Mouse (Mus musculus): Measurements from ENCODE around the gene Ccdc180. TPM values are rescaled to one million over a fixed set of nuclear protein-coding genes. Genes with fewer than 3 reads are reported as not detected.

The Ccdc180 gene
- polyA plus RNA-seq, 1 experiment from 2014 or later = 0.06 TPM

DNA sequence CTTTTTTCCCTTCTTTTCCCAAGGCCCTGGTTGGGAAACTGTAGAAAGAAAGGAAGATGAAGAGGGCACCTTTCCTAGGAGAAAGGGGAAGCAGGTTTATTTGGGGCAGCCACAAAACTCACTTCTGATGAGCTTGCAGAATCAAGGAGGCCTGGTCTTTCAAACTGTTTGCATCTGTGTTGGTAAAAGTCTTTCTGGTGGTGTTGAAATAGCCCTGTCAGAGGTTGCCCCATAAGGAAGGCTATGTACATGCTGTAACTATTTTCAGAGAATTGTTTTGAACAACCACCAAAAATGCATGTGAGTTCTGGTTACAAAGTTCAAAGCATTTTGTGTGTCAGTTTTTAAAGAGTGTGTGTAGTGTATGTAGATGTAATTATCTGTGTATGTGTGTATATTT lies 91.0 kb downstream of the Ccdc180 start:
- no peaks in the 10 kb centered on the region for H3K36me3 ChIP-seq
- H3K4me3 ChIP-seq = no peak overlapping the region
- H3K27ac ChIP-seq = no peak overlapping the region
- no peak for ATAC-seq (ENCODE audit: low FRiP score, low read depth)
- H3K4me1 ChIP-seq = 0 out of 2 replicates have a peak, but pooled peaks cover 3% of the 10 kb centered on the region
- no peak overlapping the region for H3K4me2 ChIP-seq (replicated peaks)
- H3K9me3 ChIP-seq = no peaks in the 10 kb centered on the region
- H3K9ac ChIP-seq = no peak overlapping the region
- H3K27me3 ChIP-seq = peaks cover 12% of the 10 kb centered on the region

DNA sequence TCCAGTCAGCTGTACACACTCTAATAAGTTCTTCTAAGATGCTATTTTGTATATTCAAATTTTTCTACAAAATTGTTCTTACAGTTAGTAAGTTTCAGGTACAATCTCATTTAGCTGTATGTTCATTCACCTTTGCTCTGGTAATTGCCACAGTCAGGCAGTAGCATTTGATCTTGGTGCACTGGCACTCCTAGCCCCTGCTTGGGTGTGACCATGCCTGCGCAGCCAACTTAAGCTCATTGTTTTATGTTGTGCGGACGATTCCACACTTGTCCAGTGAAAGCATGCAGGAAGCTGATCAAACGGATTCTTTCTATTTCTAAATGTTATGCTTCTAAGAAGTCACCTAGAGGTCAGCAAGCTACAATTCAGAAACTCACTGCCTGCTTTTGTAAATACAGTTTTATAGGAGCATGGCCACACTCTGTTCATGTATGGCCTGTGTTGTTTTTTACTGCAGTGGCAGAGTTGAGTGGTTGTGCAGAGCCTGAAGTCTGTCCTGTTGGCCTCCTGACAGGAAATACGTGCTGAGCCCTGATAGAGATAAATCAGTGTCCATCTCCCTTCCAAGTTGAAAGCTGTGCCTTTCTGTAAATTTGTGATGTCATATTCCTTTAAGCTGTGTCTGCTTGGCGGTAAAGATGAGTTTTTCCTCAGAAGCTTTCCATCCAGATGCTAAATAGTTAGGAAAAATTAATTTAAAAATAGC lies 100.5 kb downstream of the Ccdc180 start:
- Histone ChIP-seq H3K4me1 (peaks cover 10% of the 10 kb centered on the region; the same call in 1 of the 2 replicates), H3K27ac (no peak overlapping the region), H3K36me3 (no peaks in the 10 kb centered on the region), H3K9me3 (no peaks in the 10 kb centered on the region), H3K27me3 (no peaks in the 10 kb centered on the region), H3K4me2 (replicated peaks) (no peak overlapping the region), H3K9ac (no peak overlapping the region), H3K4me3 (no peak overlapping the region)
- WGBS = 58% methylated on average over 6 of the region's 6 CpGs
- ATAC-seq (ENCODE audit: low FRiP score, low read depth) = no peak

DNA sequence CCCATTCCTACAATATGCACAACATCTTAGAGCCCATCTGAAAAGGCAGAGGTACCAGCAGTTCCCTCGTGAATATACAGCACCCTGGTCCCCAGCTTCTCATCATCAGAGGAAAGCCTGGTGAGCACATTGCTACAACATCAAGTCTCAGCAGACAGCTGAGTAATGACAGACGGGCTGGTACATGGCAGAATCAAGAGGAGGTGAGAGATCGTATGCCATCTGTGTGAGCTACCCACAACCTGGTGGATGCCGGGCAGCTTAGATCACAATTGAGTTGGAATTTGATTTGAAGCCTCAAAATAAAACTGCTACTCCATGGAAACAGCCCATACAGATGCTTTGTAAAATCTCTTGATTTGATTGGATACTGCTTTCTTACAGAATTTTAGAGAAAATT lies 108.4 kb downstream of the Ccdc180 start:
- Histone ChIP-seq H3K36me3 (no peaks in the 10 kb centered on the region), H3K4me1 (no peaks in the 10 kb centered on the region), H3K27me3 (no peaks in the 10 kb centered on the region), H3K27ac (no peak overlapping the region), H3K4me2 (replicated peaks) (no peak overlapping the region), H3K9me3 (no peaks in the 10 kb centered on the region), H3K9ac (no peak overlapping the region), H3K4me3 (no peak overlapping the region)
- 84% methylated on average over 4 of the region's 4 CpGs for WGBS
- ATAC-seq (ENCODE audit: low FRiP score, low read depth) = no peak

Other genes starting within 250 kb of the Ccdc180 start
- gene Aldh1b1, start 91.3 kb upstream of the Ccdc180 start, polyA plus RNA-seq (2015; fragmentation: Nextera tagmentation; extraction: Ambion mirVana) = 1.9 and 2.2 TPM in 2 replicates
- 0.25 and 0.47 TPM in 2 replicates for gene Igfbpl1, start 63.4 kb upstream of the Ccdc180 start, polyA plus RNA-seq (2015; fragmentation: Nextera tagmentation; extraction: Ambion mirVana)
- 0.67 and 1.3 TPM in 2 replicates for gene Stra6l, start 41.6 kb upstream of the Ccdc180 start, polyA plus RNA-seq (2015; fragmentation: Nextera tagmentation; extraction: Ambion mirVana)
- 9.8 and 10.3 TPM in 2 replicates for gene Tdrd7, start 75.0 kb downstream of the Ccdc180 start, polyA plus RNA-seq (2015; fragmentation: Nextera tagmentation; extraction: Ambion mirVana)
- 9.9 and 10.2 TPM in 2 replicates for gene Tmod1, start 148.6 kb downstream of the Ccdc180 start, polyA plus RNA-seq (2015; fragmentation: Nextera tagmentation; extraction: Ambion mirVana)
- 81.0 and 85.4 TPM in 2 replicates for gene Ncbp1, start 248.3 kb downstream of the Ccdc180 start, polyA plus RNA-seq (2015; fragmentation: Nextera tagmentation; extraction: Ambion mirVana)
- gene Tstd2, start 248.4 kb downstream of the Ccdc180 start, polyA plus RNA-seq (2015; fragmentation: Nextera tagmentation; extraction: Ambion mirVana) = 48.5 and 51.0 TPM in 2 replicates